Mouse (Mus musculus) erythroblast, embryonic 14.5 days (primary cell): ENCODE measurements at regions not wholly inside any gene's neighbourhood (a gene's known extent, or its start where the extent isn't known, plus 50 kb on each side); places are given as distances from the start of the nearest gene placed in this dataset.

Experiments
- GATA1 ChIP-seq: IDR thresholded peaks from 2 replicates; pipeline ENCODE4 v1.6.1; 2012; ENCODE audit warnings: low read length, inconsistent platforms, mixed read lengths
- TAL1 ChIP-seq: IDR thresholded peaks from 3 replicates; pipeline ENCODE4 v1.6.1; 2012; ENCODE audit warnings: low read length, inconsistent platforms, mixed read lengths

GRCm38 (mm10) chr1:73149926-73150325 is 134.2 kb upstream of the Tnp1 start:
- no peak for TF ChIP-seq GATA1
- no peak for TF ChIP-seq TAL1
